Comparison of ENCODE assay signal across 8 mouse cellular contexts in the genomic region with DNA sequence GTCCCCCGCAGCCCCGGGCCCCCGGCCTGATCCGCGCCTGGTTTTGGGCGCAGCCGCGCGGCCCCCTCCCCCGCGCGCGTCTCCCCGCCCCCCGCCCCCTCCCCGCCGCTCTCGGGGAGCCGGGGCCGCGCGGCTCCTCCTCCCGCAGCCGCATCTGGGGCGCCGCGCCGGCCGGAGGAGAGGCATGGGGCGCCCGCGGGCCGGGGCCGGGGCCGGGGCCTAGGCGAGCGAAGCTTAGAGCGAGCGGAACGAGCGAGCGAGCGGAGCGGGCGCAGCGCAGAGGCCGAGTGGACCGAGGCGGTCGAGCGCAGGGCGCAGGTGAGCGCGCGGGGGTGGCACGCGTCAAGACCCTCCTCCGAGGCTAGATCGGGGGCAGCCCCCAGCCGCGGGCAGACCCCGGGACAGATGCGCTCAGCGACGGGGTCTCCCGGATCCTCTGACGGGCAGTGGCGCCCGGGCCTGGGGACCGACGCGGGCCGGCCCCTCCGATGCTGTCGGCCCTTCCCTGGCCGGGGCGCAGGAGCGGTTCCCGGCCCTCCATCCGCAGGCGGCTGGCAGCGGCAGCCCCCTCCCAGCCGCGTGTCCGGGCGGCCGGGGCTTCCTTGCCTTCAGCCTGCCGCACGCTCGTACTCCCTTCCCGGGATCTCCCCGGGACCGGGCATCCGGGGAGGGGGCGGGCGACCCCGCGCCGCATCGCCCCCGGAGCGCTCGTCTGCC. TPM values are rescaled to one million over a fixed set of nuclear protein-coding genes. Genes with fewer than 3 reads are reported as not detected.
DNase-seq lines count a peak whose midpoint lies in the region; TF ChIP-seq lines count a peak whose summit lies in the region.

Dlgap4 (plus strand) TSS at position 165 of the 717 bp plus-strand sequence.

- under 1% methylated on average over 87 of the region's 103 CpGs for WGBS in forebrain, embryonic 10.5 days

- H3K27ac ChIP-seq in forebrain, embryonic 10.5 days, result peak within 1 kb of the TSS; percentile 82

- H3K36me3 ChIP-seq in forebrain, embryonic 10.5 days (replicated peaks), result no peaks in the 10 kb centered on the region
- H3K36me3 ChIP-seq in myocyte (ENCODE audit: control insufficient read depth, insufficient read depth), result no peaks in the 10 kb centered on the region

- intact Hi-C loops in heart, postnatal 14 days (cut with DNase I), result loop anchor here (2.0 kb wide), 1 partner anchor 91 kb away; no protein-coding TSS in a partner anchor
- intact Hi-C loops in left cerebral cortex, postnatal 14 days (cut with DNase I), result loop anchor here (2.0 kb wide), 1 partner anchor 91 kb away; no protein-coding TSS in a partner anchor

- no peaks in the 10 kb centered on the region for H3K79me2 ChIP-seq in myocyte (ENCODE audit: control insufficient read depth, insufficient read depth)

- no peaks in the 10 kb centered on the region for H3K9me3 ChIP-seq in forebrain, embryonic 10.5 days

- H3K4me2 ChIP-seq in myocyte (ENCODE audit: low read depth), result no peak within 1 kb of the TSS

- peak; percentile 54 for DNase-seq in right cerebral cortex, postnatal 14 days
- no peak for DNase-seq in right cerebral cortex, adult 2 months (ENCODE audit: low spot score in 2 of 2)
- DNase-seq in adrenal gland, postnatal 36 days, result peak; percentile 56 to 67
- peak; percentile 51 for DNase-seq in forebrain, embryonic 10.5 days (ENCODE audit: extremely low spot score, low spot score)
- peak; percentile 28 to 40 for DNase-seq in heart, postnatal 14 days
- peak in 1 of 2 experiments; percentile 45 for DNase-seq in left cerebral cortex, postnatal 14 days (ENCODE audit: low spot score in 2 of 2)
- DNase-seq in spleen, postnatal 14 days (ENCODE audit: low spot score in 2 of 2), result no peak

- no peak for TF ChIP-seq POLR2A in myocyte (IDR thresholded peaks at IDR 0.05; ENCODE audit: insufficient read length, low read depth)

- H3K4me3 ChIP-seq in forebrain, embryonic 10.5 days, result peak within 1 kb of the TSS; percentile 78
- no peak within 1 kb of the TSS for H3K4me3 ChIP-seq in myocyte

- H3K4me1 ChIP-seq in forebrain, embryonic 10.5 days, result peaks cover 37% of the 10 kb centered on the region

- H3K27me3 ChIP-seq in forebrain, embryonic 10.5 days (ENCODE audit: poor library complexity, severe bottlenecking), result peaks cover 81% of the 10 kb centered on the region
- H3K27me3 ChIP-seq in myocyte (ENCODE audit: control insufficient read depth, insufficient read depth, insufficient read length), result peaks cover 94% of the 10 kb centered on the region

- H3ac ChIP-seq in myocyte (ENCODE audit: control insufficient read depth, insufficient read length), result no peak within 1 kb of the TSS

TF ChIP-seq in myocyte, 11 proteins besides CTCF, POLR2A, EP300 and RAD21:
- TF ChIP-seq USF1 (IDR thresholded peaks at IDR 0.05; ENCODE audit: low read depth) (no peak), TCF12 (IDR thresholded peaks at IDR 0.05; ENCODE audit: insufficient read depth, poor library complexity, severe bottlenecking) (no peak), E2F4 (IDR thresholded peaks at IDR 0.05; ENCODE audit: insufficient read depth) (no peak), CEBPB (IDR thresholded peaks at IDR 0.05; ENCODE audit: insufficient read depth, poor library complexity, severe bottlenecking) (no peak), REST (IDR thresholded peaks at IDR 0.05; ENCODE audit: insufficient read depth, insufficient read length) (no peak), TCF3 (IDR thresholded peaks at IDR 0.05; ENCODE audit: insufficient read length, low read depth) (no peak), POLR2AphosphoS2 (IDR thresholded peaks at IDR 0.05; ENCODE audit: insufficient read length, low read depth) (no peak), MAX (IDR thresholded peaks at IDR 0.05; ENCODE audit: low read depth) (no peak), SRF (IDR thresholded peaks at IDR 0.05; ENCODE audit: control insufficient read depth, insufficient read length, low read depth) (no peak), MYOD1 (IDR thresholded peaks at IDR 0.05; ENCODE audit: control insufficient read depth in 1 of 3, insufficient read length in 2 of 3, low read depth in 2 of 3) (no peak), MYOG (IDR thresholded peaks at IDR 0.05; ENCODE audit: control insufficient read depth in 1 of 3, insufficient read depth in 1 of 3, insufficient read length in 2 of 3, low read depth in 2 of 3) (no peak)

RNA-seq across cellular contexts. Expression of gene Dlgap4, which starts in this region (rescaled TPM):
- 10 to 100 TPM; 45.4 to 47.3 TPM for total RNA-seq in adrenal gland, postnatal 36 days (2021)
- polyA plus RNA-seq in forebrain, embryonic 10.5 days (2016; fragmentation: Nextera tagmentation; extraction: Ambion mirVana), result 117 and 126 TPM in 2 replicates
- 10 to 100 TPM; 33.5 to 42.8 TPM for total RNA-seq in heart, postnatal 14 days (2021)
- total RNA-seq in left cerebral cortex, postnatal 14 days (2021), result 100 to 1,000 TPM; 234 to 242 TPM
- polyA plus RNA-seq in myocyte (2012; fragmentation: generic; extraction: Trizol), result 176 TPM

Comparison
In these comparisons a context has a peak if more than half of its experiments do, and no peak if none do; other contexts are left out.
1. RNA of gene Dlgap4 (total RNA-seq): 234 to 242 TPM in left cerebral cortex, postnatal 14 days; 45.4 to 47.3 TPM in adrenal gland, postnatal 36 days and 33.5 to 42.8 TPM in heart, postnatal 14 days; every median in the first group is over 4 times any median in the second.
2. DNase-seq: peak in right cerebral cortex, postnatal 14 days (single experiment), adrenal gland, postnatal 36 days (2 of 2), forebrain, embryonic 10.5 days (single experiment) and heart, postnatal 14 days (2 of 2); none in right cerebral cortex, adult 2 months (0 of 2) and spleen, postnatal 14 days (0 of 2).